Mouse (Mus musculus): ENCODE measurements around the gene Sec61a2.

DNA sequence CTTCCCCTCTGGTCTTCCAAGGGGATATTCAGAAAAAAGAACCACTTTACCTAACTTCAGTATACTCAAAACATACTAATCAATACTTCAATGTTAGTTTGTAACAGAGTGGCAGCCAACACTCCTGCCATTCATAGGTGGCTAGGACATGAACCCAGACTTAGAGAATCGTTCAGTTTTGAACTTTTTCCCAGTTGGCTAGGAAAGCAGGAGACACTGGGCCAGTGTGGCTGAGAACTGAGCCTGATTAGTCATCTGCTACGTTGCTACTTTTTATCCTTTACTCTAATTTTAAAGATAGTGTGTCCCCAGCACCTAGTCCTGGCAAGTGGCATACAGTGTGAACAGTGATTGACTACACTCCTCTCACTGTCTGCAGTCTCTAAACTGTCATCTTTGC is 27.6 kb downstream of the Sec61a2 start:
- TF ChIP-seq POLR2A (IDR thresholded peaks at IDR 0.05; ENCODE audit: borderline replicate concordance, insufficient read depth, low read length) (no peak), CTCF (IDR thresholded peaks at IDR 0.05; ENCODE audit: borderline replicate concordance, insufficient read depth, low read depth, low read length) (no peak)
